Mouse (Mus musculus) megakaryocyte-erythroid progenitor cell, adult 5-6 weeks (primary cell): ENCODE measurements at regions not wholly inside any gene's neighbourhood (a gene's known extent, or its start where the extent isn't known, plus 50 kb on each side); places are given as distances from the start of the nearest gene placed in this dataset.

Experiments
- ATAC-seq: replicated peaks from 2 replicates; pipeline ENCODE4 v1.8.0; 2016; ENCODE audit warnings: mild to moderate bottlenecking, inconsistent platforms; ENCODE audit not compliant: severe bottlenecking, poor library complexity, low FRiP score, low TSS enrichment

GRCm38 (mm10) chr8:127958351-127959044 lies 399.9 kb upstream of the Nrp1 start:
- no peak for ATAC-seq

DNA sequence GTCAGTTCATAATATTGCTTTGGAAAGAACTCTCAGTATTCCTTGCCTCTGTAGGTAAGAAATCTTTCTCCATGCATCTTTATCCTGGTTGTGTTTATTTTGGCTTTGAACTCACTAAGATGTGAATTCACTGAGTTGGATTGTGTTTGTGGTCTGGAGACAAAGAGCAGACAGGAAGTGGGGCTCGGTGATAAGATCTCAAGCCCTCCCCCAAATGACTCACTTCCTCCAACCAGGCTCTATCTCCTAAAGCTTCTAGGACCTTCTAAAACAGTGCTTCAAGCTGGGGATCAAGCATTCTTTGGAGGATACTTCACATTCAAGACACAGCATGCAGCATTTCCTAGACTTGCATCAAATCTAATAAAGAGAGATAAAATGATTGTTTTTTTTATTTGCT lies 395.5 kb upstream of the Nrp1 start:
- no peak for ATAC-seq

DNA sequence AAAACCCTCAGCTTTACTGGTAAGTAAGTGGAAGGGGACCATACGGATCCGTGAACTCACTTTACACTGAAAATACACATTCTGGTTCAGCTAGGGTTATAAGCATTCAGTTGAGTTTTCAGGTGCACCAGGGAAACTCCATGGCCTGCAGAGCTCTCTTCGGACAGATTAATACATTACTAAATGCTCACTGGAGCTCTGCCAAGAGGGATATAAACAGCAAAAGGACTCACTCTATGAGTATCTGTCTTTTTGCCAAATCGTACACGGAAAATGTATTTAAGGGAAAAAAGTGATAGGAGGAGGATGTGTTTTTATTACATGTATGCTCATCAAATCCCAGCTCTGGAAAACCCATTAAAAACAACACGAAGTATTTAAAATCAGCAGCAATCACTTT lies 394.8 kb upstream of the Nrp1 start:
- ATAC-seq: no peak

DNA sequence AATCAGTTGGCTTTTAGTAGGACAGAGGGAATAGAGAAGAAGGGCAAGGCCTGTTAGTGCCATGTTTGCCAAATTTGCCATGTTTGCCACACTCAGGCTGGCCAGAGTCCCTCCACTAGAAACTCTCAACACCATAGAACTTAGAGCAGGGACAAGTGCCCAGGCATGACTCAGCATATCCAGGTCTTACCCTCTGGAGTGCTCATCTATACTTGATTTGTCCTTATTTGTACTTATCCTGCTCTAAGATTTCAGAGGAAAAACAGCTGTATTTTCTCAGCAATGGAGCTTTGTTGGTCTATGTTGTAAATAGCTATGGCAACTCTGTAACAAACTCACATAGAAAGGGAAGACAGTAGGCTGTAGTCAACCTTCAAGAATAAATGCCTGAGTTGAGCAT lies 393.6 kb upstream of the Nrp1 start:
- ATAC-seq: no peak

GRCm38 (mm10) chr8:127965341-127965740 lies 393.1 kb upstream of the Nrp1 start:
- ATAC-seq: no peak

GRCm38 (mm10) chr8:127968026-127968425 lies 390.4 kb upstream of the Nrp1 start:
- no peak for ATAC-seq

DNA sequence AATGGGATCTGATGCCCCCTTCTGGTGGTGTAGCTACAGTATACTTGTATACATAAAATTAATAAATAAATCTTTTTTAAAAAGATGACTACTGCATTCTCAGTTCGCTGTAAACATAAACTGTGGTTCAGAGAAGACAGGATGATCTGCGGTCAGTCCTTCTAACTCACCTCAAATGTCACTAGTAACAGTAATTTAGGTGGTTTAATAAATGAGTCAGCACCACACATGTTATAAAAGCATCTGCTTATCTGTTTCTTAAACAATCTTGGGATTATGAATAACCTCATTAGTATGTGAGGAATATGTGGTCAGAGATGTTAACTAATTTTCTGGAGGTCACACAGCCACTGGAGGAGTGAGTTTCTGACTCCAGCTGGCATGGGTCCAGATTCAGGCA lies 385.2 kb upstream of the Nrp1 start:
- no peak for ATAC-seq

DNA sequence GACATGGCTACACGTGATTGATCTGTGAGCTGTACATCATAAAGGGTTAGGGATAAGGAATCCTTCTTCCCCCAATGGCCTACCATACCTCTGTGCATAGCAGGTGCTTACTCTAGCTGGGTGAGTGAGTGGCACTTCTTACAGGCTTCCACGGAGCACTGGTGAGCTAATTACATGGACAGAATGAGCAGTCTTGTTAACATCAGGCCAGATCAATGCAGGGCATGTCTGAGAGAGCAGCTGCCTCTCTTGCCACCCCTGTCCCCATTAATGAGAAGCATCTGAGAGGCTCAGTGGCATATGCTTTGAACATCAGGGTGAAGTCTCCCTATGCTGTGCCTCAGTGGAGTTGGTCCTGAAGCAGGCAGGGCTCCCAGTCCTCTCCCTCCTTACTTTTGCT lies 380.7 kb upstream of the Nrp1 start:
- ATAC-seq: no peak

- ATAC-seq: no peak
These were observed 379.0 kb upstream of the Nrp1 start for GRCm38 (mm10) chr8:127979180-127980030.

- no peak for ATAC-seq
These were observed 376.2 kb upstream of the Nrp1 start for GRCm38 (mm10) chr8:127982165-127982564.

- no peak for ATAC-seq
These were observed 372.8 kb upstream of the Nrp1 start for GRCm38 (mm10) chr8:127985616-127986015.

DNA sequence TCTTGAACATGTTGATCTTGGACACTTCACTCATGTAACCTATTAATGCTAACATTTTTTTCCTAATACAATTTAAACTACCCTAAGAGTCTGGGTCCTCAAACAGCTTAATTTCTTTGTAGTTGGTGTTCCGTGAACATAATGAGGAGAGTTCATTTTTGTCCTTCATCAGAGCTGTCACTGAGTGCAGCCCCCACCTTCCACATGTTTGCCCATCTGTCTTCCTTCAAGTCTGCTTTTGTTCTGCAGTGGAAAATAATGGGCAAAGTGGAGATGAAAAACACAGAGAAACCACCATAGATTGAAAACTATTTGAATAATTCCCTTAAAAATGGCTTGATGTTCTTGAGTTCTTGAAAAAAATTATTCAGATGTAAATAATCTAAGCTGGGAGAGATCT lies 369.5 kb upstream of the Nrp1 start:
- ATAC-seq: no peak

GRCm38 (mm10) chr8:127994898-127995297 lies 363.5 kb upstream of the Nrp1 start:
- ATAC-seq: no peak

- ATAC-seq: no peak
These were observed 362.9 kb upstream of the Nrp1 start for GRCm38 (mm10) chr8:127995490-127995889.

DNA sequence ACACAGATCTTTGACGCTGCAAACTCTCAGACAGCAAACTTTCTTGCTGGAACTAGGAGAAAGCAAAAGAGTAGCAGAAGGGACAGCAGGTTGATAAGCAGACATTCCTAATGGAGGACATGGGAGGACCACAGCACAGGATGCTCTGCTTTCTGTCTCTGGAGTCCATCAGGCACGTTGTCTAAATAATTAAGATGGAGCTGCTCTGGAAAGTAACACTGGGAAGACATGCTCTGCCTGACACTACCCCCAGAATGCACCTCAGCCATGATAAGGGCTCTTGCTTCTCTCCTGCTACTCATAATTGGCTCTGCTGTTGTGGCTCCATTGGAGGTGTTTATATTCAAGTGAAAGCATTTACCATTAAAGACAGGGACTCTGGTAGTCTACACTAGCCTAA lies 356.0 kb upstream of the Nrp1 start:
- ATAC-seq: no peak

DNA sequence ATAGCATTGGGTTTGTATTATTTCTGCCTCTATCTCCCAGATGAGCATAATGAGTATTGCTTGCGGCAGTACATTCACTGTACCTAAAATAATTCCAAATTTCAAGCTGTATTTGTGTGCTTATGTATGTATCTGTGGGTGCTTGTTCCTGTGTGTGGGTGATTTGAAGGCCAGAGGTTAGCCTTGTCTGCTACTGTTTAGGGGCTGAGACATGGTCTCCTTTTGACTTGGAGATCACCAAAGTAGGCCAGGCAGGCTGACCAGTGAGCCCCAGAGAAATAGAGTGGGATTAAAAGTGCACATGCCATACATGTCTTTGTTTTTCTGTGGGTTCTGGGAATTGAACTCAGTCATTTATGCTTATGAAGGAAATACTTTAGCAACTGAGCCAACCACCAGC lies 355.6 kb upstream of the Nrp1 start:
- no peak for ATAC-seq

- ATAC-seq: no peak
These were observed 355.0 kb upstream of the Nrp1 start for GRCm38 (mm10) chr8:128003385-128003784.

DNA sequence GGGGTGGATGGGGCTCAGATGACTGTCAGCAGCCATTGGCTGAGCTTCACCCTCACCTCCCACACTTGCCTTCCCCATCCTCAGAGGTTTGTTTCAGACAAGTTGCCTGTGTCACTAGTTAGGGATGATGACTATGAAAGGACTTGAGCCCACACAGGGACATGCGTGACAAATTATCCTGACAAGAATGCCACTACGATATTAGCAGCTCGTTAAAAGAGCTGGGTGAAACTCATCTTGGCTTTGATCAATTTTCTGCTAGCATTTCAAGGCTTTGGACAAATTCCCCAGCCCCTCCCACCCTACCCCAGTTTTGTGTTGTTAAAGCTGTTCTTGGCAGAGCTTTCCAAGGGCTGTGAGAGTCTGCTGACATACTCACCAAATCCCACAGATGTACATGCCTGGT lies 354.5 kb upstream of the Nrp1 start:
- no peak for ATAC-seq

GRCm38 (mm10) chr8:128009393-128010010 lies 348.9 kb upstream of the Nrp1 start:
- no peak for ATAC-seq

DNA sequence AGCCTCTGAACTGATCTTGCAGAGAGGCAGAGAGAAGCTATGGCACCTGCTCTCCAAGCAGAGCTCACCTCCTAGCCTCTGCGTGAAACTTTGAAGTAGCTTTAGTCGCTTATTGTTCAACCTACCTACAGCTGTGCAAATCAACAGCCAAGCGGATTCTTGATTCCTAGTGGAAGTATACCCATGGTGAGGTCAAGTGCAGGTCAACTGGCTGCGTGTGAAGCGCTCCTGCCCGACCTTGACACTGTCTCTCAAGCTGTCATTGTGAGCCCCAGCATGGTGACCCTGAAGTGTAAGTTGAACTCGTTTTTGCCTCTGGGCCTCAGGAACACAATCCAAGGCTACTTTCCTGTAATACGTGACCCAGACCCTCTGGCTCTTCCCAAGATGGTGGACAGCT lies 341.2 kb upstream of the Nrp1 start:
- no peak for ATAC-seq

- ATAC-seq: no peak
These were observed 334.7 kb upstream of the Nrp1 start for GRCm38 (mm10) chr8:128023661-128024060.
